In the genomic region with DNA sequence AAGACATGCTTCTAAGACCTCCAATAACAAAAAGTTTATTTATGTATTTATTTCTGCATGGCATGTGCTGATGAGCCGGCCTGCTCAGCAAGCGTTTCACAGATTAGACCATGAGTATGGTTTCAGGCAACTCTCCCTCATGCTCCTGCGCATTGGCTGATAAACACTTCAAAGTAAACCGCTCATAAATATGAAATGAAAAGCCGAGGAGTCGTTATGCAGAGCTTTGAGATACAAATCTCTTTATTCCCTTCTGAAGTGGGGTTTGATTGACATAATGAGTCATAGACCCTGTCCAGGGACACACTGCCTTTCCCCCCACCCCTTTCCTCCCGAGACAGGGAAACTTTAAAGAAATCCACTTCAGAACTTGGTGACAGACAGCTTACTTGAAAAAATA, we compare ENCODE assay signal across 26 mouse cellular contexts.
DNase-seq lines count a peak whose midpoint lies in the region; ATAC-seq and TF ChIP-seq lines count a peak whose summit lies in the region.
"Had no signal": no experiment of that assay in that cellular context is flagged by ENCODE, and none has a peak within 500 bp of the region (broad histone marks: within the 10 kb centered on the region; RNA-seq: fewer than 3 reads in every experiment).

No protein-coding gene starts in this region.

- H3K27ac ChIP-seq in forebrain, embryonic 14.5 days (ENCODE audit: low read depth, low read length) = no peak overlapping the region
- H3K27ac ChIP-seq in forebrain, embryonic 16.5 days (ENCODE audit: low read length) = no peak overlapping the region
- no peak overlapping the region for H3K27ac ChIP-seq in midbrain, embryonic 12.5 days (replicated peaks)
- H3K27ac ChIP-seq in midbrain, postnatal 0 days (ENCODE audit: low read depth, low read length) = no peak overlapping the region
- no peak overlapping the region for H3K27ac ChIP-seq in intestine, embryonic 16.5 days (ENCODE audit: low read length)
- H3K27ac ChIP-seq: embryonic facial prominence, embryonic 13.5 days; forebrain, embryonic 12.5 days; heart, embryonic 13.5 days; hindbrain, embryonic 14.5 days; liver, embryonic 14.5 days; macrophage had no signal

- no peak for TF ChIP-seq CTCF in midbrain, postnatal 0 days (IDR thresholded peaks at IDR 0.05)

- no peak overlapping the region for H3K4me3 ChIP-seq in forebrain, embryonic 14.5 days (ENCODE audit: low read depth, low read length)
- no peak overlapping the region for H3K4me3 ChIP-seq in forebrain, embryonic 16.5 days (replicated peaks; ENCODE audit: low read length)
- no peak overlapping the region for H3K4me3 ChIP-seq in midbrain, embryonic 12.5 days
- H3K4me3 ChIP-seq in midbrain, postnatal 0 days (ENCODE audit: low read depth, low read length) = no peak overlapping the region
- no peak overlapping the region for H3K4me3 ChIP-seq in intestine, embryonic 16.5 days (ENCODE audit: low read length)
- H3K4me3 ChIP-seq: embryonic facial prominence, embryonic 13.5 days; erythroblast, embryonic 14.5 days; forebrain, embryonic 12.5 days; heart, embryonic 13.5 days had no signal

- no peaks in the 10 kb centered on the region for H3K27me3 ChIP-seq in forebrain, embryonic 14.5 days (replicated peaks; ENCODE audit: control insufficient read depth, insufficient read depth, low read length)
- H3K27me3 ChIP-seq in forebrain, embryonic 16.5 days (replicated peaks; ENCODE audit: control insufficient read depth, insufficient read depth, low read length) = no peaks in the 10 kb centered on the region
- H3K27me3 ChIP-seq in midbrain, embryonic 12.5 days = no peaks in the 10 kb centered on the region
- H3K27me3 ChIP-seq in midbrain, postnatal 0 days (ENCODE audit: insufficient read depth, low read length) = no peaks in the 10 kb centered on the region
- H3K27me3 ChIP-seq in intestine, embryonic 16.5 days (replicated peaks; ENCODE audit: control insufficient read depth, insufficient read depth, low read length) = no peaks in the 10 kb centered on the region
- H3K27me3 ChIP-seq: embryonic facial prominence, embryonic 13.5 days; forebrain, embryonic 12.5 days; heart, embryonic 13.5 days had no signal

- peak; percentile 10 for DNase-seq in adrenal gland, postnatal 10 days
- no peak for DNase-seq in adrenal gland, adult 8-10 months
- DNase-seq in forebrain, embryonic 14.5 days (ENCODE audit: low spot score) = peak; percentile 32
- no peak for DNase-seq in midbrain, postnatal 0 days (ENCODE audit: low spot score)
- DNase-seq: cerebellum, adult 11-12 months; cerebellum, adult 9-11 months; embryo, embryonic 11 days; gastrocnemius, postnatal 10 days; kidney, adult 18-20 months; kidney, postnatal 10 days; liver; lung, adult 2 months; lung, postnatal 10 days; right cerebral cortex, postnatal 25 days; thymus, postnatal 14 days had no signal

- 20% methylated on average over 7 of the region's 7 CpGs for WGBS in forebrain, embryonic 14.5 days
- 19% methylated on average over 7 of the region's 7 CpGs for WGBS in forebrain, embryonic 16.5 days
- 26% methylated on average over 7 of the region's 7 CpGs for WGBS in midbrain, embryonic 12.5 days
- WGBS in midbrain, postnatal 0 days = 21% methylated on average over 7 of the region's 7 CpGs
- 53% methylated on average over 7 of the region's 7 CpGs for WGBS in intestine, embryonic 16.5 days

- no peak overlapping the region for H3K9ac ChIP-seq in forebrain, embryonic 14.5 days (ENCODE audit: low read length)
- H3K9ac ChIP-seq in forebrain, embryonic 16.5 days (replicated peaks; ENCODE audit: low read depth, low read length) = no peak overlapping the region
- no peak overlapping the region for H3K9ac ChIP-seq in midbrain, embryonic 12.5 days (replicated peaks)
- H3K9ac ChIP-seq in midbrain, postnatal 0 days (replicated peaks; ENCODE audit: low read length, poor library complexity, severe bottlenecking) = no peak overlapping the region
- no peak overlapping the region for H3K9ac ChIP-seq in intestine, embryonic 16.5 days (ENCODE audit: low read depth, low read length)
- H3K9ac ChIP-seq: embryonic facial prominence, embryonic 13.5 days; forebrain, embryonic 12.5 days; heart, embryonic 13.5 days; hindbrain, embryonic 14.5 days; liver, embryonic 14.5 days had no signal

- H3K36me3 ChIP-seq in forebrain, embryonic 14.5 days (ENCODE audit: control insufficient read depth, insufficient read depth, low read length) = no peaks in the 10 kb centered on the region
- H3K36me3 ChIP-seq in forebrain, embryonic 16.5 days (ENCODE audit: control insufficient read depth, insufficient read depth) = no peaks in the 10 kb centered on the region
- H3K36me3 ChIP-seq in midbrain, embryonic 12.5 days = no peaks in the 10 kb centered on the region
- H3K36me3 ChIP-seq in midbrain, postnatal 0 days (ENCODE audit: insufficient read depth, low read length) = no peaks in the 10 kb centered on the region
- H3K36me3 ChIP-seq in intestine, embryonic 16.5 days (ENCODE audit: control insufficient read depth, insufficient read depth, low read length) = no peaks in the 10 kb centered on the region
- H3K36me3 ChIP-seq: embryonic facial prominence, embryonic 13.5 days; forebrain, embryonic 12.5 days; heart, embryonic 13.5 days had no signal

- H3K4me1 ChIP-seq in forebrain, embryonic 14.5 days (ENCODE audit: control insufficient read depth, insufficient read depth, low read length) = 0 out of 2 replicates have a peak, but pooled peaks cover 2% of the 10 kb centered on the region
- H3K4me1 ChIP-seq in forebrain, embryonic 16.5 days (replicated peaks; ENCODE audit: control insufficient read depth, insufficient read depth, low read length) = no peaks in the 10 kb centered on the region
- H3K4me1 ChIP-seq in midbrain, embryonic 12.5 days = peaks cover 6% of the 10 kb centered on the region; the same call in 1 of the 2 replicates
- no peaks in the 10 kb centered on the region for H3K4me1 ChIP-seq in midbrain, postnatal 0 days (ENCODE audit: insufficient read depth, low read length)
- H3K4me1 ChIP-seq in intestine, embryonic 16.5 days (ENCODE audit: control insufficient read depth, insufficient read depth, low read length) = no peaks in the 10 kb centered on the region
- H3K4me1 ChIP-seq: embryonic facial prominence, embryonic 13.5 days had no signal

- ATAC-seq in forebrain, embryonic 14.5 days = no peak
- ATAC-seq in forebrain, embryonic 16.5 days = no peak
- ATAC-seq in midbrain, embryonic 12.5 days (ENCODE audit: low FRiP score, low read depth) = peak; percentile 80
- no peak for ATAC-seq in midbrain, postnatal 0 days (ENCODE audit: low FRiP score)
- ATAC-seq in intestine, embryonic 16.5 days = no peak
- ATAC-seq: Patski had no signal

- no peaks in the 10 kb centered on the region for H3K9me3 ChIP-seq in forebrain, embryonic 14.5 days (replicated peaks; ENCODE audit: control insufficient read depth, low read length)
- no peaks in the 10 kb centered on the region for H3K9me3 ChIP-seq in forebrain, embryonic 16.5 days (ENCODE audit: control insufficient read depth, low read length)
- no peaks in the 10 kb centered on the region for H3K9me3 ChIP-seq in midbrain, embryonic 12.5 days
- no peaks in the 10 kb centered on the region for H3K9me3 ChIP-seq in midbrain, postnatal 0 days (ENCODE audit: low read length)
- no peaks in the 10 kb centered on the region for H3K9me3 ChIP-seq in intestine, embryonic 16.5 days (ENCODE audit: control insufficient read depth, low read length)
- H3K9me3 ChIP-seq: embryonic facial prominence, embryonic 13.5 days; forebrain, embryonic 12.5 days; heart, embryonic 13.5 days had no signal

- no peak overlapping the region for H3K4me2 ChIP-seq in forebrain, embryonic 14.5 days (ENCODE audit: low read length)
- no peak overlapping the region for H3K4me2 ChIP-seq in forebrain, embryonic 16.5 days (ENCODE audit: low read length)
- no peak overlapping the region for H3K4me2 ChIP-seq in midbrain, embryonic 12.5 days (replicated peaks)
- no peak overlapping the region for H3K4me2 ChIP-seq in midbrain, postnatal 0 days (ENCODE audit: low read depth, low read length, poor library complexity, severe bottlenecking)
- H3K4me2 ChIP-seq in intestine, embryonic 16.5 days (ENCODE audit: low read depth, low read length) = no peak overlapping the region
- H3K4me2 ChIP-seq: embryonic facial prominence, embryonic 13.5 days; forebrain, embryonic 12.5 days; heart, embryonic 13.5 days; hindbrain, embryonic 14.5 days had no signal

Comparison
In these comparisons a context has a peak if more than half of its experiments do, and no peak if none do; other contexts are left out.
1. DNase-seq: peak in adrenal gland, postnatal 10 days (single experiment) and forebrain, embryonic 14.5 days (single experiment); none in adrenal gland, adult 8-10 months (single experiment) and midbrain, postnatal 0 days (single experiment).